Mouse (Mus musculus) intestine, embryonic 16.5 days (tissue): ENCODE measurements around the gene Rab31. TPM values are rescaled to one million over a fixed set of nuclear protein-coding genes. Genes with fewer than 3 reads are reported as not detected.

ENCODE experiments used
- ATAC-seq: fragments of 200-750 bp; cut with Nextera tagmentation; 2 replicates; pipeline ENCODE4 v1.8.0; 2017; ENCODE audit warnings: moderate TSS enrichment, moderate library complexity
- H3K27ac ChIP-seq: fragments of 300-500 bp; sonication (generic); 2 replicates; pipeline ENCODE4 v1.5.1; 2014; ENCODE audit warnings: mild to moderate bottlenecking, low read length
- H3K27me3 ChIP-seq: fragments of 300-500 bp; sonication (generic); replicated peaks from 2 replicates; pipeline ENCODE4 v1.6.1; 2014; ENCODE audit warnings: low read length, control low read depth, mixed read lengths; ENCODE audit not compliant: control insufficient read depth, insufficient read depth
- H3K36me3 ChIP-seq: fragments of 300-500 bp; sonication (generic); 2 replicates; pipeline ENCODE4 v1.6.1; 2014; ENCODE audit warnings: low read length, control low read depth; ENCODE audit not compliant: control insufficient read depth, insufficient read depth
- H3K4me1 ChIP-seq: fragments of 300-500 bp; sonication (generic); 2 replicates; pipeline ENCODE4 v1.6.1; 2014; ENCODE audit warnings: low read length, control low read depth, mixed read lengths; ENCODE audit not compliant: control insufficient read depth, insufficient read depth
- H3K4me2 ChIP-seq: fragments of 300-500 bp; sonication (generic); 2 replicates; pipeline ENCODE4 v1.6.1; 2014; ENCODE audit warnings: low read depth, low read length, control low read depth
- H3K4me3 ChIP-seq: fragments of 300-500 bp; sonication (generic); 2 replicates; pipeline ENCODE4 v1.5.1; 2014; ENCODE audit warnings: mild to moderate bottlenecking, low read length
- H3K9ac ChIP-seq: fragments of 300-500 bp; sonication (generic); 2 replicates; pipeline ENCODE4 v1.6.1; 2014; ENCODE audit warnings: low read depth, low read length
- H3K9me3 ChIP-seq: fragments of 300-500 bp; sonication (generic); 2 replicates; pipeline ENCODE4 v1.6.1; 2016; ENCODE audit warnings: low read length, control low read depth; ENCODE audit not compliant: control insufficient read depth
- WGBS: fragments of 180-500 bp; shearing (Covaris S2); extraction: QIAGEN DNeasy Blood & Tissue Kit; methylation state at CpG from one replicate; pipeline ENCODE4 v1.1.7; 2014; 5-methylcytosine and 5-hydroxymethylcytosine counted together
- polyA plus RNA-seq: library from polyadenylated mRNA; unstranded; fragments of >200 nt; fragmentation: Nextera tagmentation; extraction: Ambion mirVana; gene quantifications from 2 replicates; pipeline ENCODE4 v1.2.1, GENCODE M21; 2015

Rab31 gene
- polyA plus RNA-seq, 1 experiment from 2014 or later: 26.8 TPM

GRCm38 (mm10) chr17:65703527-65704391 lies 68.8 kb downstream of the Rab31 start:
- ATAC-seq: no peak
- peaks cover 8% of the 10 kb centered on the region for H3K4me1 ChIP-seq

GRCm38 (mm10) chr17:65701797-65702566 lies 70.6 kb downstream of the Rab31 start:
- WGBS: 33% methylated on average over 13 of the region's 13 CpGs
- no peak overlapping the region for H3K9ac ChIP-seq
- ATAC-seq: peak; percentile 60
- peaks cover 8% of the 10 kb centered on the region for H3K4me1 ChIP-seq
- H3K4me3 ChIP-seq: no peak overlapping the region
- H3K27ac ChIP-seq: peak overlapping the region; percentile 79
- no peaks in the 10 kb centered on the region for H3K36me3 ChIP-seq
- H3K27me3 ChIP-seq: no peaks in the 10 kb centered on the region
- no peaks in the 10 kb centered on the region for H3K9me3 ChIP-seq
- no peak overlapping the region for H3K4me2 ChIP-seq

More at GRCm38 (mm10) chr17:65703527-65704391, 68.8 kb downstream of the Rab31 start:
- Histone ChIP-seq H3K9ac (no peak overlapping the region), H3K36me3 (no peaks in the 10 kb centered on the region), H3K27me3 (no peaks in the 10 kb centered on the region), H3K27ac (no peak overlapping the region), H3K4me2 (no peak overlapping the region), H3K9me3 (no peaks in the 10 kb centered on the region), H3K4me3 (no peak overlapping the region)
- WGBS: 74% methylated on average over 13 of the region's 13 CpGs

GRCm38 (mm10) chr17:65701356-65701755 lies 71.2 kb downstream of the Rab31 start:
- ATAC-seq: no peak
- Histone ChIP-seq H3K36me3 (no peaks in the 10 kb centered on the region), H3K9ac (no peak overlapping the region), H3K4me3 (no peak overlapping the region), H3K27me3 (no peaks in the 10 kb centered on the region), H3K9me3 (no peaks in the 10 kb centered on the region), H3K4me2 (no peak overlapping the region), H3K4me1 (peaks cover 8% of the 10 kb centered on the region), H3K27ac (peak overlapping the region; percentile 79)
- 69% methylated on average over 8 of the region's 8 CpGs for WGBS

GRCm38 (mm10) chr17:65700060-65700459 lies 72.5 kb downstream of the Rab31 start:
- ATAC-seq: no peak
- Histone ChIP-seq H3K9me3 (no peaks in the 10 kb centered on the region), H3K4me2 (no peak overlapping the region), H3K27me3 (no peaks in the 10 kb centered on the region), H3K9ac (no peak overlapping the region), H3K4me3 (no peak overlapping the region), H3K27ac (no peak overlapping the region), H3K4me1 (peaks cover 8% of the 10 kb centered on the region), H3K36me3 (no peaks in the 10 kb centered on the region)
- 81% methylated on average over 4 of the region's 4 CpGs for WGBS

- no peak overlapping the region for H3K4me3 ChIP-seq
- no peak overlapping the region for H3K4me2 ChIP-seq
- no peak overlapping the region for H3K9ac ChIP-seq
- H3K4me1 ChIP-seq: peaks cover 8% of the 10 kb centered on the region
- 77% methylated on average over 12 of the region's 12 CpGs for WGBS
- no peaks in the 10 kb centered on the region for H3K36me3 ChIP-seq
- no peaks in the 10 kb centered on the region for H3K9me3 ChIP-seq
- ATAC-seq: no peak
- no peak overlapping the region for H3K27ac ChIP-seq
- H3K27me3 ChIP-seq: no peaks in the 10 kb centered on the region
Observed at GRCm38 (mm10) chr17:65697791-65698463, 74.6 kb downstream of the Rab31 start.

- no peaks in the 10 kb centered on the region for H3K9me3 ChIP-seq
- no peak for ATAC-seq
- H3K27me3 ChIP-seq: no peaks in the 10 kb centered on the region
- no peak overlapping the region for H3K4me3 ChIP-seq
- H3K4me1 ChIP-seq: peaks cover 4% of the 10 kb centered on the region
- no peak overlapping the region for H3K27ac ChIP-seq
- no peaks in the 10 kb centered on the region for H3K36me3 ChIP-seq
- H3K4me2 ChIP-seq: no peak overlapping the region
- 94% methylated on average over 13 of the region's 13 CpGs for WGBS
- no peak overlapping the region for H3K9ac ChIP-seq
Observed at GRCm38 (mm10) chr17:65696939-65697338, 75.6 kb downstream of the Rab31 start.

GRCm38 (mm10) chr17:65692276-65692675 lies 80.3 kb downstream of the Rab31 start:
- Histone ChIP-seq H3K27ac (no peak overlapping the region), H3K9ac (no peak overlapping the region), H3K9me3 (no peaks in the 10 kb centered on the region), H3K27me3 (no peaks in the 10 kb centered on the region), H3K4me3 (no peak overlapping the region), H3K4me1 (no peaks in the 10 kb centered on the region), H3K4me2 (no peak overlapping the region), H3K36me3 (no peaks in the 10 kb centered on the region)
- 71% methylated on average over 4 of the region's 4 CpGs for WGBS
- ATAC-seq: no peak

GRCm38 (mm10) chr17:65683731-65684130 lies 88.8 kb downstream of the Rab31 start:
- Histone ChIP-seq H3K9me3 (no peaks in the 10 kb centered on the region), H3K27ac (no peak overlapping the region), H3K4me1 (peaks cover 8% of the 10 kb centered on the region; the same call in 1 of the 2 replicates), H3K27me3 (no peaks in the 10 kb centered on the region), H3K36me3 (no peaks in the 10 kb centered on the region), H3K4me3 (no peak overlapping the region), H3K9ac (no peak overlapping the region), H3K4me2 (no peak overlapping the region)
- WGBS: 75% methylated on average over 2 of the region's 2 CpGs
- ATAC-seq: no peak

GRCm38 (mm10) chr17:65683316-65683715 lies 89.2 kb downstream of the Rab31 start:
- ATAC-seq: no peak
- H3K27ac ChIP-seq: no peak overlapping the region
- no peaks in the 10 kb centered on the region for H3K36me3 ChIP-seq

More at GRCm38 (mm10) chr17:65683316-65683715, 89.2 kb downstream of the Rab31 start:
- WGBS: 83% methylated on average over 3 of the region's 3 CpGs
- H3K9ac ChIP-seq: no peak overlapping the region
- H3K4me2 ChIP-seq: no peak overlapping the region
- H3K4me3 ChIP-seq: no peak overlapping the region
- peaks cover 8% of the 10 kb centered on the region; the same call in 1 of the 2 replicates for H3K4me1 ChIP-seq
- no peaks in the 10 kb centered on the region for H3K9me3 ChIP-seq
- H3K27me3 ChIP-seq: no peaks in the 10 kb centered on the region
